Mouse (Mus musculus): Measurements from ENCODE around the gene Camta1. TPM values are rescaled to one million over a fixed set of nuclear protein-coding genes. Genes with fewer than 3 reads are reported as not detected.
A peak's percentile ranks its signal among the peaks of the same experiment; 100 is the strongest.

Gene Camta1
- polyA plus RNA-seq, 1 experiment, result 3.6 TPM

- DNase-seq (ENCODE audit: low read depth, low spot score), result no peak
- 71% methylated on average over 18 of the region's 18 CpGs for WGBS
Observed at GRCm38 (mm10) chr4:151096334-151097103, 765.2 kb downstream of the Camta1 start.

GRCm38 (mm10) chr4:151095207-151095606 is 766.5 kb downstream of the Camta1 start:
- no peak for DNase-seq (ENCODE audit: low read depth, low spot score)
- 38% methylated on average over 2 of the region's 2 CpGs for WGBS

GRCm38 (mm10) chr4:151089270-151089669 is 772.4 kb downstream of the Camta1 start, which contains the start of gene Gm13090:
Gene Gm13090, plus strand, starts transcription at chr4:151089570.
- DNase-seq (ENCODE audit: low read depth, low spot score), result no peak
- WGBS, result 86% methylated on average over 7 of the region's 7 CpGs

GRCm38 (mm10) chr4:151088819-151089218 is 772.9 kb downstream of the Camta1 start:
- WGBS, result 88% methylated on average over 14 of the region's 14 CpGs
- DNase-seq (ENCODE audit: low read depth, low spot score), result no peak

- no peak for DNase-seq (ENCODE audit: low read depth, low spot score)
- WGBS, result 100% methylated on average over 1 of the region's 1 CpGs
Observed at GRCm38 (mm10) chr4:151087358-151087757, 774.3 kb downstream of the Camta1 start.

DNA sequence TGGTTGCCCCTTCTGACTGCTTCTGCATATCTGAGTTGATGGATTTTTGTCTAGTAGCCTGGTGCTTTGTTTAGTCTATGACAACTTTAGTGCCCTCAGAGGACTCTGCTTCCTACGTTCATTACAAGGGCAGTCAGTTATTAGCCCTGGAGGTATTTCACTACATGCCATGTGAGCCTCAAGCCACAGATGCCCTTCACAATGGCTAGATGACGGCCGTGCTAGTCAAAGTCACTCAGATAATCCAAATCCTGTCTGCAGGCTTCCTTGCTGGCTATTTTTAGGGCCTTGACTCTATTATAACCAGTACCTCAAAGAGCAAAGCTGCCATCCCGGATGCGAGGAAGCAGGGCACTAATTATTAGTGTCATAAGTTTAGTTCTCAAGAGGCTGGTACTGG is 778.6 kb downstream of the Camta1 start:
- no peak for DNase-seq (ENCODE audit: low read depth, low spot score)
- whole genome bisulfite sequencing, result 77% methylated on average over 5 of the region's 5 CpGs

GRCm38 (mm10) chr4:151081977-151082376 is 779.7 kb downstream of the Camta1 start:
- 89% methylated on average over 13 of the region's 13 CpGs for WGBS

DNA sequence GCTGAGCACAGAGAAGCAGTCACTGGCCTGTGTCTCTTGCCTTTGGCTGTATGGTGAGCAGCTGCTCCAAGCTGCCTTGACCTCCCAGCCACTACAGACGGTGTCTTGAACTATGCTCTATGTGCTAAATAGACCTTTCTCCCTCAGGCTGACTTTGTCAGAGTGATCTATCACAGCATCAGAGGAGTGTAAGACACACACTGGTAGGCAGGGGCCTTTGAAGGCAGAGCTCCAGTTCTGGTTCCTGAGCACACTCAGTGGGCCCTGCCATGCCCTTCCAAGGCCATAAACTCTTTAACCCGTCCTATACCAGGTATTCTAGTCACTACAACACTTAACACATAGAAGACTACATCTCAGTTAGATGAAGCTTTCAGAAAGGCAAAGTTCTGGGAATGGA is 780.3 kb downstream of the Camta1 start:
- no peak for DNase-seq (ENCODE audit: low read depth, low spot score)
- WGBS, result 71% methylated on average over 2 of the region's 2 CpGs

More at GRCm38 (mm10) chr4:151081977-151082376, 779.7 kb downstream of the Camta1 start:
- DNase-seq (ENCODE audit: low read depth, low spot score), result no peak

DNA sequence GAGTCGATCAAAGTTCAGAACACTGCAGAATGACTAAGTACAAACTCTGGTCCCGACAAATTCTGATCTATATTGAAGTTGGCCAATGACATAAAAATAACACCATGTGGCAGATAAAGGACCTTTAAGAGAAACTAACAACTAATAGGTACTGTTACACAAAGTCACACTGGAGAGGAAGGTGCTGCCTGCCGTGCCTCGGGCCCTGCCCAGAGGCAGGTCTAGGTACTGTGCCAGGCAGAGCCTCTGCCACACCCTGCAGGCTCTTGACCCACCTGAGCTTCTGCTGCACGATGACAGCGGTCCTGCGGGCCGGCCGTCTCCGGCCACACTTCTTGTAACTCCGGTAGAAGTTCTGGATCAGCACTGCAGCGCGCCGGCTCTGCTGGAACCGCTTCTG is 786.9 kb downstream of the Camta1 start:
- WGBS, result 65% methylated on average over 15 of the region's 15 CpGs
- no peak for DNase-seq (ENCODE audit: low read depth, low spot score)

- 46% methylated on average over 13 of the region's 13 CpGs for WGBS
Observed at GRCm38 (mm10) chr4:151073108-151073744, 788.5 kb downstream of the Camta1 start.

GRCm38 (mm10) chr4:151070962-151071361 is 790.7 kb downstream of the Camta1 start:
- no peak for DNase-seq (ENCODE audit: low read depth, low spot score)
- WGBS, result 74% methylated on average over 7 of the region's 7 CpGs

More at GRCm38 (mm10) chr4:151073108-151073744, 788.5 kb downstream of the Camta1 start:
- DNase-seq (ENCODE audit: low read depth, low spot score), result no peak

- WGBS, result 60% methylated on average over 4 of the region's 4 CpGs
- no peak for DNase-seq (ENCODE audit: low read depth, low spot score)
Observed at GRCm38 (mm10) chr4:151068751-151069150, 792.9 kb downstream of the Camta1 start.

DNA sequence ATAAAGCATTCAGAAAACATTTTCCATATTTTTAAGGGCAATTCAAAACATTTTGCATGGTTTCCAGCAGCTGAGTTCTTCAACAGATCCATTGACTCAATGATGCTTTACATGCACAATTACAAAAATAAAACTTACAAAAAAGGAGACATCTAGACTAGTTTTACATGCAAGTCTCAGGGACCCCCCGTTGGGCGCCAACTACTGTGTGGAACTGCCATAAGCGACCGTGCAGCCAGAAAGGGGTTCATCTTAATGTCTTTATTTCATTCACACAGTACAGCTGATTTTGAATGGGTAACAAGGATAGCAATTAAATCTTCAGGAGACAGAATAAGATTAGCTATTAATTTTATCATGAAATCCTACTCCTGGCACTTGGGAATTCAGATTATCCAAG is 802.1 kb downstream of the Camta1 start:
- DNase-seq (ENCODE audit: low read depth, low spot score), result no peak
- 97% methylated on average over 4 of the region's 4 CpGs for WGBS

- DNase-seq (ENCODE audit: low read depth, low spot score), result no peak
- 68% methylated on average over 4 of the region's 4 CpGs for WGBS
Observed at GRCm38 (mm10) chr4:151058634-151059033, 803.0 kb downstream of the Camta1 start.

- WGBS, result under 1% methylated on average over 114 of the region's 114 CpGs
Observed at GRCm38 (mm10) chr4:151057347-151058321, 804.0 kb downstream of the Camta1 start, which contains the start of gene Vamp3. Gene Vamp3, minus strand, starts transcription at chr4:151057963.

DNA sequence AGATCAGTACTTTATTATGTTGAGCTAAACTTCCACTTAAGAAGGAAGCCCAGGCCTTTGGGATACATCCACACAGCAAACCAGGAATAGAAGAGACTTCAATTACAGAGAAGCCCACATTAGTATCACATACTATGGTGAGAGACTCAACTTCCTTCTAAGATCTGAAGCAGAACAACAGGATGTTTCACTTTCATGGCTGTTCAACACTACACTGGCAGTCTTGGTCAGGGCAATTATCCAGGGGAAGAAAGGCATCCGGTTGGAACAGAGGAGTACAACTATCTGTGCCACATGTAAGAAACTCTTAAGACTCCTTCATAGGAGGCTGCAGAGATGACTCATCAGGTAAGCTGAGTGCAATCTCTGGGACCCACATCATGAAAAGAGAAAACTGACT is 810.5 kb downstream of the Camta1 start:
- DNase-seq (ENCODE audit: low read depth, low spot score), result no peak
- WGBS, result 63% methylated on average over 1 of the region's 1 CpGs

More at GRCm38 (mm10) chr4:151057347-151058321, 804.0 kb downstream of the Camta1 start, which contains the start of gene Vamp3:
- DNase-seq (ENCODE audit: low read depth, low spot score), result peak; percentile 93

DNA sequence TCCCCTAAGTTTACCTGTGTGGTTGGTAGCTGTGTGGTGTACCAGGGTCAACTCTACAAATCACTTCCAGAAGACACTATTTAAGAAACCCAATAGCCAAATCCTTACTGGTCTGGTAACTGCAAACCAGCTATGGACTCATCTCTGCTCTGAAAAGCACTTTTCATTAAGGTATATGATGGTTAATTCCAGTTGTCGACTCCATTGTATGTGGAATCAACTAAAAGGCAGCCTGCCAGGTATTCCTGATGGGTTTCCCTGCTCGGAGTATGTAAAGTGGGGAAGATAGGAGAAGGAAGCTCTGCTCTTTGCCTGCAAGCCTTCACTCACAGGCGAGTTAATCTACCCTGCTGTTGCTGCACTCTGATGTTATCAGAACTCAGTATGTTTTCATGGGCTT is 815.2 kb downstream of the Camta1 start:
- WGBS, result 90% methylated on average over 3 of the region's 3 CpGs
- DNase-seq (ENCODE audit: low read depth, low spot score), result no peak

GRCm38 (mm10) chr4:151044944-151045570 is 816.6 kb downstream of the Camta1 start:
- WGBS, result 2% methylated on average over 21 of the region's 21 CpGs
- DNase-seq (ENCODE audit: low read depth, low spot score), result peak; percentile 82

Measured in large intestine, adult 2 months (tissue).